Mouse (Mus musculus) C2C12 (cell line): ENCODE results near the gene Shisal2b.

Experiments used
- CEBPB ChIP-seq: IDR thresholded peaks from one replicate; pipeline ENCODE4 v1.6.1; 2011; ENCODE audit warnings: low read depth, mild to moderate bottlenecking, control low read depth, moderate library complexity
- MAX ChIP-seq: IDR thresholded peaks from one replicate; pipeline ENCODE4 v1.6.1; 2011; ENCODE audit warnings: mild to moderate bottlenecking, control low read depth

GRCm38 (mm10) chr13:104821908-104822307 lies 41.8 kb downstream of the Shisal2b start:
- no peak for TF ChIP-seq CEBPB
- no peak for TF ChIP-seq MAX
